Comparison of ENCODE assay signal across 9 mouse cellular contexts in genomic region chr5:114273693-114274402, GRCm38 (mm10). TPM values are rescaled to one million over a fixed set of nuclear protein-coding genes. Genes with fewer than 3 reads are reported as not detected.
DNase-seq lines count a peak whose midpoint lies in the region; ATAC-seq lines count a peak whose summit lies in the region.
"Had no signal": no experiment of that assay in that cellular context is flagged by ENCODE, and none has a peak within 500 bp of the region (broad histone marks: within the 10 kb centered on the region; RNA-seq: fewer than 3 reads in every experiment).

TSS of gene Foxn4 (minus strand) at chr5:114273807.

- 0 out of 2 replicates have a peak, but pooled peaks have one; percentile 22 for ATAC-seq in kidney, embryonic 15.5 days (replicated peaks; ENCODE audit: low FRiP score)
- no peak for ATAC-seq in embryonic facial prominence, embryonic 13.5 days (ENCODE audit: insufficient number of reproducible peaks, insufficient read depth, low FRiP score, low TSS enrichment, low read depth)
- peak; percentile 51; the same call in 1 of the 2 replicates for ATAC-seq in limb, embryonic 11.5 days (ENCODE audit: insufficient number of reproducible peaks, low FRiP score, low TSS enrichment, low read depth)
- no peak for ATAC-seq in neural tube, embryonic 14.5 days (ENCODE audit: low read depth)
- no peak for ATAC-seq in granulocyte monocyte progenitor cell, adult 5-6 weeks (replicated peaks; ENCODE audit: poor library complexity, severe bottlenecking)

- H3K9me3 ChIP-seq in kidney, embryonic 15.5 days (replicated peaks) = no peaks in the 10 kb centered on the region
- no peaks in the 10 kb centered on the region for H3K9me3 ChIP-seq in embryonic facial prominence, embryonic 13.5 days
- H3K9me3 ChIP-seq in limb, embryonic 11.5 days (ENCODE audit: control insufficient read depth, low read length) = no peaks in the 10 kb centered on the region
- no peaks in the 10 kb centered on the region for H3K9me3 ChIP-seq in neural tube, embryonic 14.5 days (ENCODE audit: control insufficient read depth, low read length)

- H3K27me3 ChIP-seq in kidney, embryonic 15.5 days = peaks cover 95% of the 10 kb centered on the region
- H3K27me3 ChIP-seq in embryonic facial prominence, embryonic 13.5 days = peaks cover 97% of the 10 kb centered on the region
- peaks cover 68% of the 10 kb centered on the region for H3K27me3 ChIP-seq in limb, embryonic 11.5 days (ENCODE audit: control insufficient read depth, insufficient read depth, low read length)
- H3K27me3 ChIP-seq in neural tube, embryonic 14.5 days (ENCODE audit: control insufficient read depth, insufficient read depth, low read length) = peaks cover 63% of the 10 kb centered on the region

- peak within 1 kb of the TSS; percentile 67 for H3K4me2 ChIP-seq in kidney, embryonic 15.5 days
- peak within 1 kb of the TSS; percentile 78 for H3K4me2 ChIP-seq in embryonic facial prominence, embryonic 13.5 days
- peak within 1 kb of the TSS; percentile 70 for H3K4me2 ChIP-seq in limb, embryonic 11.5 days (ENCODE audit: low read depth, severe bottlenecking)
- H3K4me2 ChIP-seq in neural tube, embryonic 14.5 days (ENCODE audit: low read depth, low read length) = peak within 1 kb of the TSS; percentile 44

- H3K27ac ChIP-seq in kidney, embryonic 15.5 days = no peak within 1 kb of the TSS
- H3K27ac ChIP-seq in embryonic facial prominence, embryonic 13.5 days = no peak within 1 kb of the TSS
- H3K27ac ChIP-seq in limb, embryonic 11.5 days (replicated peaks; ENCODE audit: low read depth, low read length) = no peak within 1 kb of the TSS
- H3K27ac ChIP-seq in neural tube, embryonic 14.5 days (ENCODE audit: low read depth, low read length) = no peak within 1 kb of the TSS

- under 1% methylated on average over 52 of the region's 56 CpGs for WGBS in kidney, embryonic 15.5 days
- under 1% methylated on average over 55 of the region's 56 CpGs for WGBS in embryonic facial prominence, embryonic 13.5 days
- WGBS in limb, embryonic 11.5 days = under 1% methylated on average over 49 of the region's 56 CpGs
- WGBS in neural tube, embryonic 14.5 days = under 1% methylated on average over 55 of the region's 56 CpGs

- H3K4me3 ChIP-seq in kidney, embryonic 15.5 days (replicated peaks) = peak within 1 kb of the TSS; percentile 41
- peak within 1 kb of the TSS; percentile 46 for H3K4me3 ChIP-seq in embryonic facial prominence, embryonic 13.5 days
- peak within 1 kb of the TSS; percentile 42 for H3K4me3 ChIP-seq in limb, embryonic 11.5 days (ENCODE audit: low read depth, low read length)
- peak within 1 kb of the TSS; percentile 24 for H3K4me3 ChIP-seq in neural tube, embryonic 14.5 days (ENCODE audit: low read depth, low read length)

- H3K36me3 ChIP-seq in kidney, embryonic 15.5 days = no peaks in the 10 kb centered on the region
- H3K36me3 ChIP-seq in embryonic facial prominence, embryonic 13.5 days = no peaks in the 10 kb centered on the region
- H3K36me3 ChIP-seq in limb, embryonic 11.5 days (ENCODE audit: control insufficient read depth, insufficient read depth, low read length) = no peaks in the 10 kb centered on the region
- no peaks in the 10 kb centered on the region for H3K36me3 ChIP-seq in neural tube, embryonic 14.5 days (ENCODE audit: control insufficient read depth, insufficient read depth, low read length)

- no peak for DNase-seq in kidney, postnatal 36 days
- DNase-seq in limb, embryonic 11.5 days (ENCODE audit: low spot score) = peak; percentile 64
- no peak for DNase-seq in right cerebral cortex, postnatal 36 days (ENCODE audit: low spot score in 2 of 2)
- no peak for DNase-seq in spleen, adult 12 weeks (ENCODE audit: low spot score)

- H3K4me1 ChIP-seq in kidney, embryonic 15.5 days = peaks cover 30% of the 10 kb centered on the region
- peaks cover 23% of the 10 kb centered on the region for H3K4me1 ChIP-seq in embryonic facial prominence, embryonic 13.5 days
- H3K4me1 ChIP-seq in limb, embryonic 11.5 days (ENCODE audit: control insufficient read depth, insufficient read depth, low read length) = peaks cover 15% of the 10 kb centered on the region
- peaks cover 12% of the 10 kb centered on the region for H3K4me1 ChIP-seq in neural tube, embryonic 14.5 days (ENCODE audit: control insufficient read depth, insufficient read depth, low read length)

- no peak within 1 kb of the TSS for H3K9ac ChIP-seq in kidney, embryonic 15.5 days
- peak within 1 kb of the TSS; percentile 51; the same call in 1 of the 2 replicates for H3K9ac ChIP-seq in embryonic facial prominence, embryonic 13.5 days
- no peak within 1 kb of the TSS for H3K9ac ChIP-seq in limb, embryonic 11.5 days (ENCODE audit: low read length)
- no peak within 1 kb of the TSS for H3K9ac ChIP-seq in neural tube, embryonic 14.5 days (replicated peaks; ENCODE audit: low read depth, low read length)

RNA-seq across cellular contexts. Expression of gene Foxn4, which starts in this region (rescaled TPM):
- polyA plus RNA-seq in kidney, embryonic 15.5 days (2015; fragmentation: Nextera tagmentation; extraction: Ambion mirVana) = not detected in 2 replicates
- 0.07 and 0.14 TPM in 2 replicates for polyA plus RNA-seq in embryonic facial prominence, embryonic 13.5 days (2015; fragmentation: Nextera tagmentation; extraction: Ambion mirVana)
- polyA plus RNA-seq in limb, embryonic 11.5 days (2014; fragmentation: Nextera tagmentation; extraction: Ambion mirVana) = not detected in 2 replicates
- polyA plus RNA-seq in neural tube, embryonic 14.5 days (2014; fragmentation: Nextera tagmentation; extraction: Ambion mirVana) = not detected in 2 replicates
- not detected in 2 replicates for total RNA-seq in granulocyte monocyte progenitor cell, adult 5-6 weeks (2014; fragmentation: Nextera tagmentation)
- not detected in 2 replicates for total RNA-seq in granulocyte monocyte progenitor cell, adult 5-6 weeks (2017)
- total RNA-seq: megakaryocyte, adult 5-6 weeks had no signal

Comparison
In these comparisons a context has a peak if more than half of its experiments do, and no peak if none do; other contexts are left out.
1. Peak in ATAC-seq, H3K4me3 ChIP-seq and H3K4me2 ChIP-seq in kidney, embryonic 15.5 days; RNA of the gene not detected or under 1 TPM.
2. Peak in DNase-seq, ATAC-seq, H3K4me3 ChIP-seq and H3K4me2 ChIP-seq in limb, embryonic 11.5 days; RNA of the gene not detected or under 1 TPM.